27 mouse cellular contexts compared by ENCODE assay signal in the genomic region with DNA sequence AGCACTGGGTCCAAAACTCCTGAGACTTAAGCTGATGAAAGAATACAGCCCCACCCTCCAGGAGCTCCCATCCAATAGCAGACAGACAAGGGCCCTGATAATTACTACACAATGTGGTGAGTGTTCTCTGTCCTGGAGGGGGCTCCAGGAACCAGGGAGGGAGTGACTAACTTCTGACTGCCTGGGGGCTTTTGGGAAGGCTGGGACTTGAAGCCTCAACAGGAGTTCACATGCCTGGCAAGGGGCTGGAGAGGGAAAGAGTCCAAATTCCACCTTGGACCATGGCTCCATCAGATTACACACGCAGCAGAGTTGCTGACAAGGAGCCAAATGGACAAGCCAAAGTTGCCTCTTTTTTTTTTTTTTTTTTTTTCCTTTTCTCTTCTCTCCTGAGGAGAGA. TPM values are rescaled to one million over a fixed set of nuclear protein-coding genes. Genes with fewer than 3 reads are reported as not detected.
"Had no signal": no experiment of that assay in that cellular context is flagged by ENCODE, and none has a peak within 500 bp of the region (broad histone marks: within the 10 kb centered on the region; RNA-seq: fewer than 3 reads in every experiment).

No protein-coding gene starts in this region.

- H3K9ac ChIP-seq: limb, embryonic 12.5 days; limb, embryonic 15.5 days; liver, embryonic 14.5 days; liver, postnatal 0 days; lung, embryonic 14.5 days; midbrain, embryonic 13.5 days; neural tube, embryonic 13.5 days had no signal

- H3K4me3 ChIP-seq: layer of hippocampus, adult 2 months; limb, embryonic 12.5 days; limb, embryonic 15.5 days; midbrain, embryonic 10.5 days; midbrain, embryonic 13.5 days; myocyte; neural tube, embryonic 13.5 days had no signal

- ATAC-seq: liver, postnatal 0 days; lung, postnatal 0 days; midbrain, embryonic 13.5 days; midbrain, embryonic 16.5 days had no signal

- H3K36me3 ChIP-seq: limb, embryonic 12.5 days; limb, embryonic 15.5 days; midbrain, embryonic 10.5 days; midbrain, embryonic 13.5 days; neural tube, embryonic 13.5 days had no signal

- H3K4me2 ChIP-seq: limb, embryonic 12.5 days; limb, embryonic 15.5 days; liver, embryonic 11.5 days; lung, embryonic 14.5 days; midbrain, embryonic 13.5 days; neural tube, embryonic 13.5 days had no signal

- DNase-seq: kidney, postnatal 25 days; layer of hippocampus, adult 9-11 months; liver, postnatal 0 days; lung, embryonic 14.5 days; retina, postnatal 1 day; thymus, adult 18-20 months; thymus, postnatal 36 days had no signal

- H3K27me3 ChIP-seq: limb, embryonic 12.5 days; limb, embryonic 15.5 days; midbrain, embryonic 13.5 days; neural tube, embryonic 13.5 days had no signal

- H3K9me3 ChIP-seq: limb, embryonic 12.5 days; limb, embryonic 15.5 days; midbrain, embryonic 10.5 days; midbrain, embryonic 13.5 days; neural tube, embryonic 13.5 days had no signal

- H3K4me1 ChIP-seq: midbrain, embryonic 13.5 days; neural tube, embryonic 13.5 days had no signal

- H3K27ac ChIP-seq: kidney, postnatal 0 days; layer of hippocampus, adult 2 months; limb, embryonic 12.5 days; limb, embryonic 15.5 days; liver, embryonic 14.5 days; macrophage; midbrain, embryonic 10.5 days; midbrain, embryonic 13.5 days; neural tube, embryonic 13.5 days had no signal

RNA-seq across cellular contexts. Expression of gene Bnc1, which starts 41.3 kb away (rescaled TPM):
- total RNA-seq: layer of hippocampus, postnatal 25 days; left cerebral cortex, adult 18-20 months; left cerebral cortex, postnatal 10 days; left cerebral cortex, postnatal 36 days; megakaryocyte, adult 5-6 weeks; monocyte, adult 5-6 weeks; neutrophil, adult 5-6 weeks had no signal
- polyA plus RNA-seq: macrophage had no signal
